ENCODE assay signal across 10 mouse cellular contexts in the genomic region with DNA sequence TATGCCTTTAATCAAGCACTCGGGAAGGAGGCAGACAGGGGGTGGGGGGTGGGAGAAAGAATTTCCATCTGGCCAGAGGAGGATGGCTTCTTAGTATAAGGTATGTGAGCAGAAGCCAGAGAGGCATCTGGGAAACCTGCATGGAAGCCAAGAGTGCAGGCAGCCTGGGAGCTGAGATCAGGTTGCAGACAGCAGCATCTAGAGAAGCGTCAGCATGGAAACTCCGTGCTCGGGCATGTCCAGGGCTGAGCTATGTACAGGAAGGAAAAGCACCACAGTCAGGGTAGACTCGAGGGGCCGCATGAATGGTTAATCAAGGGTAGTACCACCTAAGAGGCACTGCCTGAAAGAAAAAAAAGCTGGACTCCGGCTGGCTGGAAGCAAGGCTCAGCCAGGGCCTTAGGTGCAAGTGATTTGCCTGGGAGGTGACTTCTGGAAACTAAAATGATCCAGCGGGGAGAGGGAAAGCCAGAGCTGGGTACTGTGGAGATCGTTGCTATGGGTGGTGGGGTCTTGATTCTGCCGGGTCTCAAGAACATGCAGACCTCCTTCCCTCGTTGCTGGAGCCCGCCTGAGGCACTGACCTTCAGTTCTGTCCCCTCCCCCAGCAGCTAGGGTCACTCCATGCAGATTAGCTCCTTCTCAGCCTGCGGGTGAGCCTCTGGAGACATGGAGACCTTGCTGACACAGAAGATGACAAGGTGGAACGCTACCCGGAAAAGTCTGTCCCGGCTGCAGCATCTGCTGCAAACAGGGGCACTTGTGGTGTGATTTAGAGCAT. TPM values are rescaled to one million over a fixed set of nuclear protein-coding genes. Genes with fewer than 3 reads are reported as not detected.
DNase-seq lines count a peak whose midpoint lies in the region; ATAC-seq lines count a peak whose summit lies in the region.
"Had no signal": no experiment of that assay in that cellular context is flagged by ENCODE, and none has a peak within 500 bp of the region (broad histone marks: within the 10 kb centered on the region; RNA-seq: fewer than 3 reads in every experiment).

No protein-coding gene starts in this region.

- DNase-seq in forebrain, embryonic 10.5 days (ENCODE audit: extremely low spot score, low spot score), result no peak
- no peak for DNase-seq in liver, embryonic 11.5 days (ENCODE audit: low spot score)
- peak; percentile 89 for DNase-seq in embryonic facial prominence, embryonic 14.5 days (ENCODE audit: low spot score)
- no peak for DNase-seq in spleen, adult 12 weeks (ENCODE audit: low spot score)
- no peak for DNase-seq in left cerebral cortex, adult 8-10 months (ENCODE audit: low spot score in 2 of 2)
- DNase-seq: cerebellum, adult 9-10 months had no signal

- no peak overlapping the region for H3K9ac ChIP-seq in forebrain, embryonic 13.5 days
- H3K9ac ChIP-seq in liver, embryonic 11.5 days (ENCODE audit: low read depth, low read length), result no peak overlapping the region
- H3K9ac ChIP-seq in liver, embryonic 12.5 days, result no peak overlapping the region
- H3K9ac ChIP-seq in embryonic facial prominence, embryonic 14.5 days (ENCODE audit: low read depth, low read length), result peak overlapping the region; percentile 39; the same call in 1 of the 2 replicates
- H3K9ac ChIP-seq in neural tube, embryonic 12.5 days, result no peak overlapping the region

- peaks cover 16% of the 10 kb centered on the region for H3K4me1 ChIP-seq in forebrain, embryonic 10.5 days
- no peaks in the 10 kb centered on the region for H3K4me1 ChIP-seq in forebrain, embryonic 13.5 days
- H3K4me1 ChIP-seq in liver, embryonic 11.5 days (replicated peaks; ENCODE audit: control insufficient read depth, insufficient read depth, low read length), result peaks cover 3% of the 10 kb centered on the region; the same call in 1 of the 2 replicates
- H3K4me1 ChIP-seq in liver, embryonic 12.5 days, result no peaks in the 10 kb centered on the region
- peaks cover 14% of the 10 kb centered on the region for H3K4me1 ChIP-seq in embryonic facial prominence, embryonic 14.5 days (ENCODE audit: control insufficient read depth, insufficient read depth, low read length)
- H3K4me1 ChIP-seq in neural tube, embryonic 12.5 days, result peaks cover 6% of the 10 kb centered on the region; the same call in 1 of the 2 replicates

- no peak overlapping the region for H3K4me3 ChIP-seq in forebrain, embryonic 10.5 days
- no peak overlapping the region for H3K4me3 ChIP-seq in forebrain, embryonic 13.5 days
- H3K4me3 ChIP-seq in liver, embryonic 11.5 days (ENCODE audit: low read depth, low read length), result no peak overlapping the region
- H3K4me3 ChIP-seq in liver, embryonic 12.5 days, result no peak overlapping the region
- H3K4me3 ChIP-seq in embryonic facial prominence, embryonic 14.5 days (ENCODE audit: low read depth, low read length), result no peak overlapping the region
- H3K4me3 ChIP-seq in neural tube, embryonic 12.5 days, result no peak overlapping the region

- H3K4me2 ChIP-seq in forebrain, embryonic 13.5 days, result no peak overlapping the region
- H3K4me2 ChIP-seq in liver, embryonic 11.5 days, result no peak overlapping the region
- no peak overlapping the region for H3K4me2 ChIP-seq in liver, embryonic 12.5 days
- H3K4me2 ChIP-seq in embryonic facial prominence, embryonic 14.5 days (ENCODE audit: low read depth, low read length), result peak overlapping the region; percentile 28
- 0 out of 2 replicates have a peak overlapping the region, but pooled peaks have one; percentile 2 for H3K4me2 ChIP-seq in neural tube, embryonic 12.5 days (replicated peaks)

- 43% methylated on average over 16 of the region's 16 CpGs for WGBS in forebrain, embryonic 10.5 days
- 51% methylated on average over 16 of the region's 16 CpGs for WGBS in forebrain, embryonic 13.5 days
- WGBS in liver, embryonic 11.5 days, result 37% methylated on average over 16 of the region's 16 CpGs
- WGBS in liver, embryonic 12.5 days (ENCODE audit: insufficient replicate concordance), result 35% methylated on average over 16 of the region's 16 CpGs
- 9% methylated on average over 16 of the region's 16 CpGs for WGBS in embryonic facial prominence, embryonic 14.5 days
- 50% methylated on average over 16 of the region's 16 CpGs for WGBS in neural tube, embryonic 12.5 days

- no peaks in the 10 kb centered on the region for H3K27me3 ChIP-seq in forebrain, embryonic 10.5 days (ENCODE audit: poor library complexity, severe bottlenecking)
- no peaks in the 10 kb centered on the region for H3K27me3 ChIP-seq in forebrain, embryonic 13.5 days
- H3K27me3 ChIP-seq in liver, embryonic 11.5 days (replicated peaks; ENCODE audit: control insufficient read depth, insufficient read depth, low read length), result no peaks in the 10 kb centered on the region
- H3K27me3 ChIP-seq in liver, embryonic 12.5 days (replicated peaks), result peaks cover 32% of the 10 kb centered on the region
- H3K27me3 ChIP-seq in embryonic facial prominence, embryonic 14.5 days (replicated peaks; ENCODE audit: control insufficient read depth, insufficient read depth, low read length), result no peaks in the 10 kb centered on the region
- no peaks in the 10 kb centered on the region for H3K27me3 ChIP-seq in neural tube, embryonic 12.5 days (replicated peaks)

- no peaks in the 10 kb centered on the region for H3K36me3 ChIP-seq in forebrain, embryonic 10.5 days (replicated peaks)
- no peaks in the 10 kb centered on the region for H3K36me3 ChIP-seq in forebrain, embryonic 13.5 days (ENCODE audit: poor library complexity, severe bottlenecking)
- H3K36me3 ChIP-seq in liver, embryonic 11.5 days (ENCODE audit: control insufficient read depth, insufficient read depth, low read length), result no peaks in the 10 kb centered on the region
- H3K36me3 ChIP-seq in liver, embryonic 12.5 days, result no peaks in the 10 kb centered on the region
- H3K36me3 ChIP-seq in embryonic facial prominence, embryonic 14.5 days (ENCODE audit: control insufficient read depth, insufficient read depth, low read length), result no peaks in the 10 kb centered on the region
- H3K36me3 ChIP-seq in neural tube, embryonic 12.5 days, result no peaks in the 10 kb centered on the region

- H3K27ac ChIP-seq in forebrain, embryonic 10.5 days, result peak overlapping the region; percentile 71
- H3K27ac ChIP-seq in forebrain, embryonic 13.5 days, result no peak overlapping the region
- peak overlapping the region; percentile 9; the same call in 1 of the 2 replicates for H3K27ac ChIP-seq in liver, embryonic 11.5 days (ENCODE audit: low read depth, low read length)
- no peak overlapping the region for H3K27ac ChIP-seq in liver, embryonic 12.5 days
- peak overlapping the region; percentile 78 for H3K27ac ChIP-seq in embryonic facial prominence, embryonic 14.5 days (replicated peaks; ENCODE audit: low read depth, low read length)
- H3K27ac ChIP-seq in neural tube, embryonic 12.5 days, result no peak overlapping the region
- H3K27ac ChIP-seq: macrophage had no signal

- no peaks in the 10 kb centered on the region for H3K9me3 ChIP-seq in forebrain, embryonic 10.5 days
- no peaks in the 10 kb centered on the region for H3K9me3 ChIP-seq in forebrain, embryonic 13.5 days (replicated peaks)
- H3K9me3 ChIP-seq in liver, embryonic 11.5 days (ENCODE audit: control insufficient read depth, low read length), result no peaks in the 10 kb centered on the region
- H3K9me3 ChIP-seq in liver, embryonic 12.5 days (replicated peaks), result no peaks in the 10 kb centered on the region
- H3K9me3 ChIP-seq in embryonic facial prominence, embryonic 14.5 days (ENCODE audit: control insufficient read depth, low read length), result no peaks in the 10 kb centered on the region
- H3K9me3 ChIP-seq in neural tube, embryonic 12.5 days, result no peaks in the 10 kb centered on the region

- ATAC-seq in forebrain, embryonic 13.5 days, result no peak
- no peak for ATAC-seq in liver, embryonic 11.5 days (replicated peaks; ENCODE audit: low FRiP score)
- ATAC-seq in liver, embryonic 12.5 days, result no peak
- peak; percentile 88 for ATAC-seq in embryonic facial prominence, embryonic 14.5 days (ENCODE audit: low read depth)
- ATAC-seq in neural tube, embryonic 12.5 days (ENCODE audit: low FRiP score, low read depth), result no peak

RNA-seq across cellular contexts. Expression of a gene that starts 13.3 kb away (rescaled TPM):
- 1.5 and 1.6 TPM in 2 replicates for polyA plus RNA-seq in forebrain, embryonic 10.5 days (2016; fragmentation: Nextera tagmentation; extraction: Ambion mirVana)
- polyA plus RNA-seq in forebrain, embryonic 13.5 days (2015; fragmentation: Nextera tagmentation; extraction: Ambion mirVana), result 3.1 and 5.8 TPM in 2 replicates
- 1.3 and 1.6 TPM in 2 replicates for polyA plus RNA-seq in liver, embryonic 11.5 days (2014; fragmentation: Nextera tagmentation; extraction: Ambion mirVana)
- polyA plus RNA-seq in liver, embryonic 12.5 days (2016; fragmentation: Nextera tagmentation; extraction: Ambion mirVana), result 0.49 and 0.53 TPM in 2 replicates
- polyA plus RNA-seq in embryonic facial prominence, embryonic 14.5 days (2014; fragmentation: Nextera tagmentation; extraction: Ambion mirVana), result 4.2 and 7.9 TPM in 2 replicates
- 1.9 and 2.6 TPM in 2 replicates for polyA plus RNA-seq in neural tube, embryonic 12.5 days (2016; fragmentation: Nextera tagmentation; extraction: Ambion mirVana)
- total RNA-seq in left cerebral cortex, adult 8-10 months (2022), result 10 to 100 TPM in 1 of 4 experiments, 1 to 10 TPM in 3; 8.6 to 12.8 (median 9.3) TPM
- polyA plus RNA-seq: macrophage had no signal

RNA-seq across cellular contexts. Expression of a gene that starts 13.7 kb away (rescaled TPM):
- polyA plus RNA-seq in forebrain, embryonic 10.5 days (2016; fragmentation: Nextera tagmentation; extraction: Ambion mirVana), result 18.0 TPM in 2 replicates
- 29.7 and 35.3 TPM in 2 replicates for polyA plus RNA-seq in forebrain, embryonic 13.5 days (2015; fragmentation: Nextera tagmentation; extraction: Ambion mirVana)
- 12.6 and 12.8 TPM in 2 replicates for polyA plus RNA-seq in liver, embryonic 11.5 days (2014; fragmentation: Nextera tagmentation; extraction: Ambion mirVana)
- 8.7 and 9.6 TPM in 2 replicates for polyA plus RNA-seq in liver, embryonic 12.5 days (2016; fragmentation: Nextera tagmentation; extraction: Ambion mirVana)
- polyA plus RNA-seq in embryonic facial prominence, embryonic 14.5 days (2014; fragmentation: Nextera tagmentation; extraction: Ambion mirVana), result 21.8 and 23.4 TPM in 2 replicates
- polyA plus RNA-seq in neural tube, embryonic 12.5 days (2016; fragmentation: Nextera tagmentation; extraction: Ambion mirVana), result 43.3 and 46.7 TPM in 2 replicates
- total RNA-seq in left cerebral cortex, adult 8-10 months (2022), result 100 to 1,000 TPM; 205 to 222 (median 215) TPM

RNA-seq across cellular contexts. Expression of a gene that starts 50.5 kb away (rescaled TPM):
- polyA plus RNA-seq in forebrain, embryonic 10.5 days (2016; fragmentation: Nextera tagmentation; extraction: Ambion mirVana), result 29.5 and 33.5 TPM in 2 replicates
- 23.4 and 24.0 TPM in 2 replicates for polyA plus RNA-seq in forebrain, embryonic 13.5 days (2015; fragmentation: Nextera tagmentation; extraction: Ambion mirVana)
- polyA plus RNA-seq in liver, embryonic 11.5 days (2014; fragmentation: Nextera tagmentation; extraction: Ambion mirVana), result 24.7 and 28.5 TPM in 2 replicates
- 18.1 and 19.3 TPM in 2 replicates for polyA plus RNA-seq in liver, embryonic 12.5 days (2016; fragmentation: Nextera tagmentation; extraction: Ambion mirVana)
- 26.3 and 26.5 TPM in 2 replicates for polyA plus RNA-seq in embryonic facial prominence, embryonic 14.5 days (2014; fragmentation: Nextera tagmentation; extraction: Ambion mirVana)
- polyA plus RNA-seq in neural tube, embryonic 12.5 days (2016; fragmentation: Nextera tagmentation; extraction: Ambion mirVana), result 24.4 and 25.5 TPM in 2 replicates
- 10 to 100 TPM; 45.6 to 53.8 (median 50.3) TPM for total RNA-seq in left cerebral cortex, adult 8-10 months (2022)

RNA-seq across cellular contexts. Expression of a gene that starts 51.8 kb away (rescaled TPM):
- 53.5 and 54.8 TPM in 2 replicates for polyA plus RNA-seq in forebrain, embryonic 10.5 days (2016; fragmentation: Nextera tagmentation; extraction: Ambion mirVana)
- 45.4 and 46.8 TPM in 2 replicates for polyA plus RNA-seq in forebrain, embryonic 13.5 days (2015; fragmentation: Nextera tagmentation; extraction: Ambion mirVana)
- polyA plus RNA-seq in liver, embryonic 11.5 days (2014; fragmentation: Nextera tagmentation; extraction: Ambion mirVana), result 70.2 and 70.6 TPM in 2 replicates
- 47.7 and 50.2 TPM in 2 replicates for polyA plus RNA-seq in liver, embryonic 12.5 days (2016; fragmentation: Nextera tagmentation; extraction: Ambion mirVana)
- polyA plus RNA-seq in embryonic facial prominence, embryonic 14.5 days (2014; fragmentation: Nextera tagmentation; extraction: Ambion mirVana), result 42.9 and 44.0 TPM in 2 replicates
- 36.5 and 39.9 TPM in 2 replicates for polyA plus RNA-seq in neural tube, embryonic 12.5 days (2016; fragmentation: Nextera tagmentation; extraction: Ambion mirVana)
- 10 to 100 TPM; 27.7 to 34.3 (median 30.8) TPM for total RNA-seq in left cerebral cortex, adult 8-10 months (2022)

Comparison
In these comparisons a context has a peak if more than half of its experiments do, and no peak if none do; other contexts are left out.
1. H3K27ac ChIP-seq: peak in forebrain, embryonic 10.5 days (single experiment), liver, embryonic 11.5 days (single experiment) and embryonic facial prominence, embryonic 14.5 days (single experiment); none in forebrain, embryonic 13.5 days (single experiment), liver, embryonic 12.5 days (single experiment) and neural tube, embryonic 12.5 days (single experiment).
2. H3K4me2 ChIP-seq: peak in embryonic facial prominence, embryonic 14.5 days (single experiment) and neural tube, embryonic 12.5 days (single experiment); none in forebrain, embryonic 13.5 days (single experiment), liver, embryonic 11.5 days (single experiment) and liver, embryonic 12.5 days (single experiment).